Mouse (Mus musculus): Measurements from ENCODE around the gene Dkkl1. TPM values are rescaled to one million over a fixed set of nuclear protein-coding genes. Genes with fewer than 3 reads are reported as not detected.

Dkkl1 gene
- polyA plus RNA-seq, 1 experiment, result 0.08 TPM

GRCm38 (mm10) chr7:45196176-45196535, 15.8 kb downstream of the Dkkl1 start:
- H3K4me3 ChIP-seq, result no peak overlapping the region
- no peak for TF ChIP-seq POLR2A (IDR thresholded peaks at IDR 0.05; ENCODE audit: insufficient read length, low read depth)
- TF ChIP-seq SRF (IDR thresholded peaks at IDR 0.05; ENCODE audit: control insufficient read depth, insufficient read length, low read depth), result no peak
- TF ChIP-seq CEBPB (IDR thresholded peaks at IDR 0.05; ENCODE audit: insufficient read depth, poor library complexity, severe bottlenecking), result no peak
- TF ChIP-seq USF1 (IDR thresholded peaks at IDR 0.05; ENCODE audit: low read depth), result no peak
- no peak for TF ChIP-seq E2F4 (IDR thresholded peaks at IDR 0.05; ENCODE audit: insufficient read depth)
- TF ChIP-seq MYOD1 (IDR thresholded peaks at IDR 0.05; ENCODE audit: control insufficient read depth in 1 of 3, insufficient read length in 2 of 3, low read depth in 2 of 3), result no peak

GRCm38 (mm10) chr7:45195341-45196175, 16.4 kb downstream of the Dkkl1 start:
- Histone ChIP-seq H3K79me2 (ENCODE audit: control insufficient read depth, insufficient read depth) (no peaks in the 10 kb centered on the region), H3K4me3 (no peak overlapping the region), H3K36me3 (ENCODE audit: control insufficient read depth, insufficient read depth) (no peaks in the 10 kb centered on the region), H3K27me3 (ENCODE audit: control insufficient read depth, insufficient read depth, insufficient read length) (peaks cover 14% of the 10 kb centered on the region), H3K4me2 (ENCODE audit: low read depth) (peak overlapping the region; percentile 6), H3ac (ENCODE audit: control insufficient read depth, insufficient read length) (no peak overlapping the region)
- no peak for TF ChIP-seq MAX (IDR thresholded peaks at IDR 0.05; ENCODE audit: low read depth)
- TF ChIP-seq CEBPB (IDR thresholded peaks at IDR 0.05; ENCODE audit: insufficient read depth, poor library complexity, severe bottlenecking), result no peak
- no peak for TF ChIP-seq TCF12 (IDR thresholded peaks at IDR 0.05; ENCODE audit: insufficient read depth, poor library complexity, severe bottlenecking)
- TF ChIP-seq SRF (IDR thresholded peaks at IDR 0.05; ENCODE audit: control insufficient read depth, insufficient read length, low read depth), result no peak
- TF ChIP-seq TCF3 (IDR thresholded peaks at IDR 0.05; ENCODE audit: insufficient read length, low read depth), result no peak
- no peak for TF ChIP-seq E2F4 (IDR thresholded peaks at IDR 0.05; ENCODE audit: insufficient read depth)
- no peak for TF ChIP-seq REST (IDR thresholded peaks at IDR 0.05; ENCODE audit: insufficient read depth, insufficient read length)
- TF ChIP-seq POLR2A (IDR thresholded peaks at IDR 0.05; ENCODE audit: insufficient read length, low read depth), result no peak
- no peak for TF ChIP-seq POLR2AphosphoS2 (IDR thresholded peaks at IDR 0.05; ENCODE audit: insufficient read length, low read depth)
- TF ChIP-seq MYOD1 (IDR thresholded peaks at IDR 0.05; ENCODE audit: control insufficient read depth in 1 of 3, insufficient read length in 2 of 3, low read depth in 2 of 3), result peak in 2 of 3 experiments; percentile 45 to 77
- peak; percentile 29 to 59 (median 50) for TF ChIP-seq MYOG (IDR thresholded peaks at IDR 0.05; ENCODE audit: control insufficient read depth in 1 of 3, insufficient read depth in 1 of 3, insufficient read length in 2 of 3, low read depth in 2 of 3)
- TF ChIP-seq USF1 (IDR thresholded peaks at IDR 0.05; ENCODE audit: low read depth), result no peak

More at GRCm38 (mm10) chr7:45196176-45196535, 15.8 kb downstream of the Dkkl1 start:
- Histone ChIP-seq H3ac (ENCODE audit: control insufficient read depth, insufficient read length) (no peak overlapping the region), H3K36me3 (ENCODE audit: control insufficient read depth, insufficient read depth) (no peaks in the 10 kb centered on the region), H3K27me3 (ENCODE audit: control insufficient read depth, insufficient read depth, insufficient read length) (peaks cover 17% of the 10 kb centered on the region), H3K4me2 (ENCODE audit: low read depth) (no peak overlapping the region), H3K79me2 (ENCODE audit: control insufficient read depth, insufficient read depth) (no peaks in the 10 kb centered on the region)

GRCm38 (mm10) chr7:45193871-45194785, 17.8 kb downstream of the Dkkl1 start:
- Histone ChIP-seq H3K4me2 (ENCODE audit: low read depth) (no peak overlapping the region), H3K79me2 (ENCODE audit: control insufficient read depth, insufficient read depth) (no peaks in the 10 kb centered on the region), H3K4me3 (no peak overlapping the region), H3ac (ENCODE audit: control insufficient read depth, insufficient read length) (no peak overlapping the region), H3K27me3 (ENCODE audit: control insufficient read depth, insufficient read depth, insufficient read length) (peaks cover 10% of the 10 kb centered on the region), H3K36me3 (ENCODE audit: control insufficient read depth, insufficient read depth) (no peaks in the 10 kb centered on the region)
- no peak for TF ChIP-seq E2F4 (IDR thresholded peaks at IDR 0.05; ENCODE audit: insufficient read depth)

DNA sequence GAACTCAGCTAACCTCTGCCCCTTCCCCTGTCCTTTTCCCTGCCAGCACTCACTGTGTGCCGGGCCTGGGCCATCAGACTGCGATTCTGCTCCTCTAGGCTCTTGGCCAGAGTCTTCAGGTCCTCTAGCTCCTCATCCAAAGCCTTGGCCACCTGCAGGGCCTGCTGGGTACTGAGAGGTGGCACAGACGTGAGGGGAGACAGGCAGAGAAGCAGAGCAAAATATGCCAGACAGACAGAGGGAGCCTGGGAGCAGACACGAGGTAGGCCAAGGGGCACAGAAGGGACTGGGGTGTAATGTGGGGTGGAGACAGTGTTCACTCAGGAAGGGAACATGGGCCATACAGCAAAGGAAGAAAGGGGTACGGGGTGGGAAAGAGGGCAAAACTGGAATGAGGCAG, 18.5 kb downstream of the Dkkl1 start:
- Histone ChIP-seq H3ac (ENCODE audit: control insufficient read depth, insufficient read length) (no peak overlapping the region), H3K36me3 (ENCODE audit: control insufficient read depth, insufficient read depth) (no peaks in the 10 kb centered on the region), H3K4me2 (ENCODE audit: low read depth) (no peak overlapping the region), H3K4me3 (no peak overlapping the region), H3K27me3 (ENCODE audit: control insufficient read depth, insufficient read depth, insufficient read length) (peaks cover 11% of the 10 kb centered on the region), H3K79me2 (ENCODE audit: control insufficient read depth, insufficient read depth) (no peaks in the 10 kb centered on the region)
- no peak for TF ChIP-seq REST (IDR thresholded peaks at IDR 0.05; ENCODE audit: insufficient read depth, insufficient read length)
- no peak for TF ChIP-seq USF1 (IDR thresholded peaks at IDR 0.05; ENCODE audit: low read depth)
- TF ChIP-seq MYOD1 (IDR thresholded peaks at IDR 0.05; ENCODE audit: control insufficient read depth in 1 of 3, insufficient read length in 2 of 3, low read depth in 2 of 3), result no peak
- TF ChIP-seq POLR2A (IDR thresholded peaks at IDR 0.05; ENCODE audit: insufficient read length, low read depth), result no peak
- no peak for TF ChIP-seq MAX (IDR thresholded peaks at IDR 0.05; ENCODE audit: low read depth)
- no peak for TF ChIP-seq E2F4 (IDR thresholded peaks at IDR 0.05; ENCODE audit: insufficient read depth)
- no peak for TF ChIP-seq TCF3 (IDR thresholded peaks at IDR 0.05; ENCODE audit: insufficient read length, low read depth)
- no peak for TF ChIP-seq CEBPB (IDR thresholded peaks at IDR 0.05; ENCODE audit: insufficient read depth, poor library complexity, severe bottlenecking)
